Mouse (Mus musculus): ENCODE measurements at regions not wholly inside any gene's neighbourhood (a gene's known extent, or its start where the extent isn't known, plus 50 kb on each side); places are given as distances from the start of the nearest gene placed in this dataset.

DNA sequence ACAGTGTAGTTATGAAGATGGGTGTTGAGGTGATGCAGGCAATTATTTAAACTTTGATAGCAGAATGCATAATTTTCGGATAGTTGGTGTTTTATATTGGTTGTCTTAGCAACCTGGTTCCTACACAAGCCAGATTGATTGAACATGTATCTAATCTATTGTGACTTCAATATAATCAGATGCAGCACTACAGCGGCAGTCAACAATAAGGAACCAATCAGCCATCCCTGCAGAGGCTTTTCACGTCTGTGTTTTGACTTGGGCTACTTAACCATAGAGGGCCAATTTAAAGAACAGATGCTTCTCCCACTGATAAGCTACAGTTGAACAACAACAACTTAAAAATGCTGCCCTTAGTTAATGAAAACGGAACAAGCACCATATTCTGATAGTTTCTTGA is 267.8 kb downstream of the Lmo7 start:
- no peak for DNase-seq (ENCODE audit: low spot score in 2 of 2)

DNA sequence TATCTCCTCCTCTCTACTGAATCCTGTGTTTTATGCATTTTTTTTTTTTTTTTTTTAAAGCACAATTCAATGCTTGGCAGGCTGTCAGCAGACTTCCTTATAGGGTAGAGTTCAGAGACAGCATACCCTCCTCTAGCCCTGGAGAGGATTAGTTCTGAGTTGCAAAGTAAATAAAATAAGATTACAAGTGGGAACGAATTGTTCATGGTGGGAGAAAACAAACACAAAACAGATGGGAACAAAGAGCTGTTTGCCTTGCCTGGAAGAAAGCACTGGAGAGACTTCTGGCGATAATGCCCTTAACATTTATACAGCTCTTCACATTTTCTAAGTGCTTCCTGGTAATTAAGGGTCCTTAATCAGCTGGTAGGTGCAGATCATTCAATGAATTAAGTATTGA is 254.6 kb downstream of the Lmo7 start:
- DNase-seq (ENCODE audit: low spot score in 2 of 2): no peak
